Mouse (Mus musculus) heart, adult 11 months (tissue): ENCODE measurements around the gene Ciita.

ENCODE experiments used
- DNase-seq: peaks from one replicate; pipeline ENCODE4 v3.0.0; 2022

The Ciita gene

GRCm38 (mm10) chr16:10559991-10560390, 80.1 kb downstream of the Ciita start:
- peak; percentile 87 for DNase-seq

- peak; percentile 94 for DNase-seq
Measured at GRCm38 (mm10) chr16:10565278-10565885, 85.5 kb downstream of the Ciita start.

DNA sequence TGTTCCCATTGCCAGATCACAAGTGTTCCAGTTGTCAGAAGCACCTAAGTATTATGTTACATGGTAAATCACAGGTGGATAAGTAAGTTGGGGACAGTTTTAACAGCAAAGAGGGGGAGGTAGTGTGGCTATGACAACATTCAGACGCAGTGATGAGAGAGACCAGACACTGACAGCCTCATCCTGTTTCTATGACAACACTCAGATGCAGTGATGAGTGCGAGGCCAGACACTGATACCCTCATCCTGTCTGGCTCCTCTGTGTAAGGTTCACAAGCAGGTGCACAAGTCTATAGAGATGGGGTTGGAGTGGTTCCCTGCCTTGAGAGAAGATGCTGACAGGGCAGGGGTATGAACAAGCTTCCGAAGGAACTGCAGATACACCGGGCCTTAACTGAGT, 87.3 kb downstream of the Ciita start:
- no peak for DNase-seq

DNA sequence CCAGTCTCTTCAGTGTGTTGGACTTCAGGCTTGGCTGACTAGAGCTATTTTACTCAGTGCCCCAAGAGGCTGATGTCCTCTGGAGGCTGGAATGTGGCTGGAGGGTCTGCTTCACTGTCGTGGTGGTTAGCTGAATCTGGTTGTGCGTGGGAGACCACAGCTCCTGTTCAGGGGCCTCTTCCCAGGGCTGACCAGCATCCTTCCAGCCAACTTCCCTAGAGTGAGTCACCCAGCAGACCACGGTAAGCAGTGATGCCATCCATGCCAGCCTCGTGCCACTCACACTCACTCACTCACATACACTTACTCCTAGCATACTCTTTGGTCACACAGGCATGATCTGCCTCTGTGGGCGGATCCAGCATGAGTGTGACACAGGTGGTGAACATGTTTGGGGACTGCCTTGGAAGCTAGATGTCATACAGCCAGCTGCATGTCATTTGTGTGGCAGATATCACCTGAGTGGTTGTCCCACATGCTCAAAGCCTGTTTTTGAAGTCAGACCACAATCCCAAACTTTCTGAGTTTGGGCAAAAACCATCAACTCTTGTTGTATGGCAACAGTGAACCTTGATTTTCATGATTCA, 90.0 kb downstream of the Ciita start:
- DNase-seq, result peak; percentile 88

- no peak for DNase-seq
Measured at GRCm38 (mm10) chr16:10570708-10571107, 90.8 kb downstream of the Ciita start.

DNA sequence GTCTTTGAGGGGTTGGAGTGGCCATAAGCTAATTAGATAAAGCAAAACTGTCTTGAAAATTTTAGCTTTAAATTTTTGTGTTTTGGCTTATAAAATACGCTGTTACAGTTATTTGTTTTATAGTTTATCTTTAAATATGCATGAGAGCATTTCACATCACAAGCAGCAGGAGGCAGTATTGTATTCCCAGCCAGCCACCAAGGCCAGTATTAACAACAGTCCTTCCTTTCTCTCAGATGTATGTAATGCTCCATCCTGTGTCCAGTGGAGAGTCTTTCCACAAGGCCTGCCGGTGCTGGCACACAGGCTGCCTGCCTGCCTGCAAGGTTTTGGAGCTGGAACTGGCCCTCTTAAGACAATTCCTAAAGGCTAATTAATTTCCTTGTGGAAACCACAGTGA, 92.0 kb downstream of the Ciita start:
- DNase-seq, result no peak

GRCm38 (mm10) chr16:10574936-10575335, 95.1 kb downstream of the Ciita start:
- no peak for DNase-seq

- DNase-seq, result no peak
Measured at GRCm38 (mm10) chr16:10575915-10576314, 96.1 kb downstream of the Ciita start.

DNA sequence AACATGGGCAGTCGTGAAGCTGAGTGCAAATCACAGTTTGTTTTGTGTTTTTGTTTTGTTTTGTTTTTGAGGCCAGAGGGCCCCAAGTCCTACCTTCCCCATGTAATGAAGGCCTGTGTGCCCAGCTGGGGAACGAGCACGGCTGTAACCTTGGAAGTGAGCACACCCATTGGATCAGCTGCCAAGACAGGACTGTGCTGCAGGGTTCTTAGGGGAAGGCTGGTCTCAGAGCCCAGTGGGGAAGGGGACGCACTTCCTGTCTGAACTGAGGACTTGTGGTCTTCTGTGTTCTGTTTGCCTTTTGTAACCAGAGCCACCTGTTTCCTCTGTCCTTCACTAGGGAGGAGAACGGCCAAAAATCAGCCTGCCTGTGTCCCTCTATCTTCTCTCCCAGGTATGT, 97.7 kb downstream of the Ciita start:
- no peak for DNase-seq
